Mouse (Mus musculus) cerebellum, adult 11-12 months (tissue): ENCODE data around the gene Trip12.

Source experiments
- DNase-seq: peaks from one replicate; pipeline ENCODE4 v3.0.0; 2022

Gene Trip12

DNA sequence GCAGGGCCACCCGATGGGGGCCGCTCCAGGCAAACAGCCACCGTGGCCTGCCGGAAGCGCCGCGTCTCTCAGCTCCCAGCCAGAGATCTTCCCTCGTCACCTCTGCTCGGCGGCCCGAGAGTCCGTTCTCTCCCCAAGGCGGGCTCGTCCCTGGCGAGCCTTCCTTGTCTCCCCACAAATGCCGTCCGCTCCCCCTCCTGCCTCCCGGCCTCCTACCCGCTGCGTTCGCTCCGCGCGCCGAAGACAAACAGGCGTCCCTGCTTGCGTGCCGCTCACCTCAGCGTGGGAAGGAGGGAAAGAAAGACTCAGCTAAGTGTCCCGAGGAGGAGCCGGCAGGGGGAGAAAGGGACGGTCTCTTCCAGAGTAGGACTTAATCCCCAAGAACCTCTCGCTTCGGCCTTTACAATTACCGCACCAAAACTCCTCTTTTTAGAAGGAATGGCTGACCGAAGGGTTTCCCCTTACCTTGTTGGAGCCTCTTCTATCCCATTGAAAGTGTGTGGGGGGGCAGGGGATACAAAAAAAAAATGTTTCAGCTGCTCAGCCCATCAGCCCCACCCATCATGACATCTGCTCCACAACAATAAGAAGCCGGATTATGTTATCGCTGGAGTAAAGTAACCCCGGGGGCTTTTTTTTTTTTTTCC lies at the start of gene Trip12:
Trip12 (minus strand) TSS at position 499 of the 647 bp plus-strand sequence.
- no peak for DNase-seq

GRCm38 (mm10) chr1:84890005-84890393 lies 49.7 kb upstream of the Trip12 start:
- DNase-seq = no peak

GRCm38 (mm10) chr1:84889330-84890004 lies 49.2 kb upstream of the Trip12 start:
- no peak for DNase-seq

DNA sequence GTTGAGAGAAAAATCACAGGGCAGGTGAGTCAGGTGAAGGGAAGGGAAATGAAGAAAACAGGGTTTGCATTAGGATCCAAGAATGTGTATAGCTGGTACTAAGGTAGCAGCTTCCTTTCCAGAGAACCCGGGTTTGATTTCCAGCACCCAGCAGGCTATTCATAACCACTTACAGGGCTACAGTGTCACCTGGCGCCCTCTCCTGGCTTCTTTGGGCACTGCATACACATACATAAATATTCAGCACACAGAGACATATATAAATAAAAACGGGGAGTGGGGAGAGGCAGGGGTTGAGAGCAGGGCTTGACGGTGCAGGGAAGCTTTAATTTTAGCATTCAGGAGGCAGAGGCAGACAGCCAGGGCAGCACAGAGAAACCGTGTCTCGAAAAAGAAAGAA lies 45.6 kb upstream of the Trip12 start:
- no peak for DNase-seq

DNA sequence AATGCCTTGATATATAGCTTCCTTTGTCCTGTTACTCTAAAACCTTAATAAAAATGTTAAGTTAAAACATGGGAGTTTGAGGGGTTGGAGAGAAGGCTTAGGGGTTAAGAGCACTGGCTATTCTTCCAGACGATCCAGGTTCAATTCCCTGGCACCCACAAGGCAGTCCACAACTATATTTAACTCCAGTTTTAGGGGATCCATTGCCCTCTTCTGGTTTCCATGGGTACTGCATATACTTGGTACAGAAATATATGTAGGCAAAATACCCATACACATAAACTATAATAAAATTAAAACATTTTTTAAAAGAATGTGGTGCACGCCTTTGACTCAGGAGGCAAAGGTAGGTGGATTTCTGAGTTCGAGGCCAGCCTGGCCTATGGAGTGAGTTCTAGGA lies 44.9 kb upstream of the Trip12 start:
- no peak for DNase-seq

- DNase-seq = no peak
These were observed 43.6 kb upstream of the Trip12 start for GRCm38 (mm10) chr1:84883889-84884288.

DNA sequence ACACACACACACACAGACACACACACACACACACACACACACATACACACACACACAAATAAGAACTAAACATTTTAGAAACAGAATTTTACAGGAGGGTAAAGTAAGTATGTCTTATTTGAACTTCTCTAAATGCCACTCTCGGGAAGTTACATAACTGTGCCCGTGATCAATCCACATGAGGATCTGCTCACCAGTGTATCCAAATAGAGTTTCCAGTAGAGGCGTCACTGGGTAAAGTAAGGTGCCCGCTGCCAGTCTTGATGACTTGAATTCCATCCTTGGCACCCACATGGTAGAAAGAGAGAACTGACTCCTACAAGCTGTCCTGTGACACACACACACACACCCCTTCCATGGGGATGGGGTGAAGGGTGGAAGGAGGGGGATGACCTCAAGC lies 42.6 kb upstream of the Trip12 start:
- no peak for DNase-seq

GRCm38 (mm10) chr1:84882066-84882532 lies 41.8 kb upstream of the Trip12 start:
- no peak for DNase-seq

DNA sequence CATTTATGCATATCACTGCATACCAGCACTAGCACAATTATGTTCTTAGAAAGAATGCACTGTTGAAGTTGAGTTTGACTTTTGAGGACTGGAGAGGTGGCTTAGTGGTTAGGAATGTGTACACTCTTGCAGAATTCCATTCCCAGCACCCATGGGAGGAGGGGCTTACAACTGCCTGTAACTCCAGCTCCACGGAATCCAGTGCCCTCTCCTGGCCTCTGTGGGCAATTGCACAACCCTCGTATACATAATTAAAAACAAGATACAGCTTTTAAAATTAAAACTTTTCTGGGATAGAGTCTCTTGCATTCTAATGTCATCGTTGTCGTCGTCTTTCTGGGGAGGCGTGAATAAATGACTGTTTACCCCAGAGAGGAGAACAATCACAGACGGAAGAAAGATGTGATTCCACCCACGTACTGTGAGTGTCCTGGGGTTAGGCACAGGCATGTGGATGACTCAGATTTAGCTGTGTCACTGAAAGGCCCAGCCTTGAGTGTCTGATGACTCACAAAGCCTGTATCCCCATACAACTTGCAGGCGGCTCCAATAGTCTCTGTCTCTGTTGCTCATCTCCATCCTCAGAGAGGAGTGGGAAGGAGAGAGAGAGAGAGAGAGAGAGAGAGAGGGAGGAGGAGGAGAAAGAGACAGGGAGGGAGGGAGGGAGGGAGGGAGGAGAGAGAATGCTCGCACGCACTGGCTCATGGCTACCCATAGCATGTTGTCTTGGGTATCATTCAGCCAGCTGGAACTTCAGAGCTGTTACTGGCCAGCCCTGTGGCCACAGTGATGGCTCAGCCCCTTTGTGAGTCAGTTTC lies 41.1 kb upstream of the Trip12 start:
- DNase-seq = no peak

- no peak for DNase-seq
These were observed 39.3 kb upstream of the Trip12 start for GRCm38 (mm10) chr1:84879571-84880120.

DNA sequence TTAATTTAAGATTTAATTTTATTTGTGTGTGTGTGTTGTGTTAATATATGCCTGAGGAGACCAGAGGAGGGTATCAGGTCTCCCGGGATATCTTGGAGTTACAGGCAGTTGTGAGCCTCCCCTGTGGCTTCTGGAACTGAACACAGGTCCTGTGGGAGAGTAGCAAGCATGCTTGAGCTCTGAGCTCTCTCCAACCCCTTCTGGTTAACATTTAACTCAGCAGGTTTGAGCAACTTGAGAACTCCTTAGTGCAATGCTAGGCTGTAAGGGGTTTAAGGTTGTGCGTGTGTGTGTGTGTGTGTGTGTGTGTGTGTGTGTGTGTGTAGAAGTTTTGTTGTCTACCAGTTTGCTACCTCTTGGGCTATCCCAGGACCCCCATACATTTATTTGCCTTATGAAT lies 37.3 kb upstream of the Trip12 start:
- DNase-seq = no peak

DNA sequence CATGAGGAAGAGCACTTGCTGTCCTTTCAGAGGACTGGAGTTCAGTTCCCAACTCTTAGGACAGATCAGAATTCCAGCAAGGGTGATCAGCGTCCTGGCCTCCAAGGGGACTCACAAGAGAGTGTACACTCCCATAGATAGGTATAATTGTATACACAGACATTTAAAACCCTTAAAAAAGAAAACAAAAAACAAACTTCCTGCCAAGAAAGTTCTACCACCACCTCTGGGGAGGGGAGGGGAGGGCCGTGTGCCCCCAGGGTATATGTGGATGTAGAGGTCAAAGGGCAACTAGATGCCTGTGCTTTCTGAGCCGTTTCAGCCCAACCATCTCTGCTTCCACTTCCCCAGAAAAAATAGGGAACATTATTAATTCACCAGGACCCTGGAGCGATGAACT lies 32.6 kb upstream of the Trip12 start:
- DNase-seq = no peak

DNA sequence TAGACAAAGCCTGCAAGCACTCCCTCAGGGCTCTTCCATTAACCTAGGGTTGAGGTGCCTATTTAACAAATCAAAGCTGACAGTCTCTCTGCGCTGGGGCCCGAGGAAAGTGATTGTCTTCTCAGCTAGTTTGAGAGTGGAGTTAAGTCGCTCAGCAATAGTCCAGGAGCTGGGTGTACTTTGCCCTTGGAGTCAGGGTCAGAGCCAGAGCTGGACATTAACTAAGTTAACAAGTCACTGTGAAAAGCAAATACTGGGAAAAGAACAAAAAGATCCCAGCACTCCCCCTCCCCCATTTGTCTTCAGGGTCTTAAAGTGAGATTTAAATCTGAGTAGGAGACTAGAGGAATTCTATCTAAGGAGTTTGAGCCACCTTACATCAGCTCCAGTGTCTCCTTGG lies 31.8 kb upstream of the Trip12 start:
- DNase-seq = no peak

DNA sequence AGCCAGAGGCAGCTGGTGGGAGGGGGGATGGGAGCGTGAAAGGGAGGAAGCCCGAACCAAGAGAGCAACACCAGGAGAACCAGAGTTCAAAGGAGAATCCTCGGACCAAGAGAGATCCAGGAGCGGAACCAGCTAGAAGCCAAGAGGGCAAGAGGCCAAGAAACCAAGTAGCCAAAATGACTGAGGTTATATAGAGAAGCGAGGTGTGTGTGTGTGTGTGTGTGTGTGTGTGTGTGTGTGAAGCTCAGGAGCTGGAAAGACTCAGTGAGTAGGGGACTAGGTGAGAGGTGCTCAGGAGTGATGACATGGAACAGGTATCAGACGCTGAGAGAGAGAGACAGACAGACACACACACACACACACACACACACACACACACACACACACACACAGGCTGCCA lies 30.8 kb upstream of the Trip12 start:
- DNase-seq = no peak

DNA sequence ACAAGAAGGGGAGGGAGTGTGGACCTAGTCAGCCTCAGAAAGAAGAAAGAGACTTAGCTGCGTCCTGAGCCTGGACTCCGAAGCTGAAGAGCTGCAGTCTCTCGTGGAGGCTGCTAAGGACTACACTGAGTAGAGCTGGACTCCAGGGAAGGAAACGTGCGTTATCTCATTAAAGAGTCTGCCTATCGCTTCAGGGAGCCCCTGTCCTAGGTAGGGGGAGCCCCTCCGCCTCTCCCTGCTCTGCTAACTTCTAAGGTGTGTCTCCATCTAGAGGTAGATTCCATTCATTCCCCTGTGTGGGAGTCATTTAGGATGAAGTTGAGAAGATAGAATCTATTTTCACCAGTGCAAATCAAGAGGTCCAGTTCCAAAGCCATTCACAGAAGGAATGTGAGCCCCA lies 29.2 kb upstream of the Trip12 start:
- DNase-seq = no peak

- no peak for DNase-seq
These were observed 28.5 kb upstream of the Trip12 start for GRCm38 (mm10) chr1:84868841-84869240.

GRCm38 (mm10) chr1:84868311-84868710 lies 28.0 kb upstream of the Trip12 start:
- no peak for DNase-seq

DNA sequence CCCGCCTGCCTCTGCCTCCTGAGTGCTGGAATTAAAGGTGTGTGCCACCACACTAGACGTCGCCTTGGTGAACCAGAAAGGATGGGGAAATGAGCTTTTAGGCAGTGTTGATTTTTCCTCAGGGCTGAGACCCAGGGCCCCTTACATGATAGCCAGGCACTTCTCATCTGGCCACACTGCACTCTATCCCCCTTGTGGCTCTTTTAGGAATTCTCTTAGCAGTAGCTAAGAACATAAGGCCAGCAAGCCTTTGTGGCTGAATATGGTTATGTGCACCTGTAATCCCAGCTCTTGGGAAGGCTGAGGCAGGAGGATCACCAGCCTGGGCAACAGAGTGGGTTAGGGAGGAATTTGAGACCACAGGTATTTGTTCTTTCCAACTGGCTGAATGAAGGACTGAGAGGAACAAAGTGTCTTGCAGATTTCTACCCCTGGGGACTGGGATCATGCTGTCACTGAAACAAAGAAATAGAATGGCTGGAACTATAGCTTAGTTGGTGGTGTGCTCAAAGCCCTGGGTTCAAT lies 26.5 kb upstream of the Trip12 start:
- DNase-seq = no peak

GRCm38 (mm10) chr1:84866231-84866630 lies 25.9 kb upstream of the Trip12 start:
- DNase-seq = no peak

DNA sequence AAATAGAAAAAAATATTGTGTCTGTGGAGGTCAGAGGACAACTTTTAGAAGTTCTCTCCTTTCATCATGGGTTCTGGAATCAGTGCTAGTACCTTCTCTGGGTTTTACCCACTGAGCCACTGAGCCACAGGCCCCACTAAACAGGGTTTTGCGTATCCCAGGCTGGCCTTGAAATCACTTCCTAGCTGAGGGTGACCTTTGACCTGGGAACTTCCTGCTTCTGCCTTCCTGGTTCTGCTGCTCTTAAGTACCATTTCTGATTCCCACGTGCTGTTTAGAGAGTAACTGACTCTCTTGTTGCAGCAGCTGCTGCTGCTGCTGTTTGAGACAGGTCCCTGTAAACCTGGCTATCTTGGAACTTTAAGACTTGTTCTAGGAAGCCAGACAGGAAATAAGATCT lies 24.3 kb upstream of the Trip12 start:
- DNase-seq = no peak

DNA sequence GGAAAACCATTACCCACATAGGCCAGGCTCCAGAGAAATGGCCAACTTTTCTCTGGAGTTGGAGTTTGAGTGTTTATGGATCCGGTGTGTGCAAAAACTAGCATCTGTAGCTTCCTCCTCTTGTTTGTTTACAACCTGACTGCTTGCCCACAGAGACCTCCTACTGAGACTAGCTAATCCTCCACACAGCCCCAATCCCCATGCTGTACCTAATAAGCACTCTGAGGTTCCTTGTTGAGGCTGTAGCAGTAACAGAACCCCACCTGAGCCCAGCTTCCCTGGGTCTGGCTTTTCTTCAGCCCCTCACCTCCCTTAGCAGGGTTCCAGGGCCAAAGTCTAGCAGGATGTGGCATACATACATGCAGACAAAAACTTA lies 20.9 kb upstream of the Trip12 start:
- DNase-seq = no peak

DNA sequence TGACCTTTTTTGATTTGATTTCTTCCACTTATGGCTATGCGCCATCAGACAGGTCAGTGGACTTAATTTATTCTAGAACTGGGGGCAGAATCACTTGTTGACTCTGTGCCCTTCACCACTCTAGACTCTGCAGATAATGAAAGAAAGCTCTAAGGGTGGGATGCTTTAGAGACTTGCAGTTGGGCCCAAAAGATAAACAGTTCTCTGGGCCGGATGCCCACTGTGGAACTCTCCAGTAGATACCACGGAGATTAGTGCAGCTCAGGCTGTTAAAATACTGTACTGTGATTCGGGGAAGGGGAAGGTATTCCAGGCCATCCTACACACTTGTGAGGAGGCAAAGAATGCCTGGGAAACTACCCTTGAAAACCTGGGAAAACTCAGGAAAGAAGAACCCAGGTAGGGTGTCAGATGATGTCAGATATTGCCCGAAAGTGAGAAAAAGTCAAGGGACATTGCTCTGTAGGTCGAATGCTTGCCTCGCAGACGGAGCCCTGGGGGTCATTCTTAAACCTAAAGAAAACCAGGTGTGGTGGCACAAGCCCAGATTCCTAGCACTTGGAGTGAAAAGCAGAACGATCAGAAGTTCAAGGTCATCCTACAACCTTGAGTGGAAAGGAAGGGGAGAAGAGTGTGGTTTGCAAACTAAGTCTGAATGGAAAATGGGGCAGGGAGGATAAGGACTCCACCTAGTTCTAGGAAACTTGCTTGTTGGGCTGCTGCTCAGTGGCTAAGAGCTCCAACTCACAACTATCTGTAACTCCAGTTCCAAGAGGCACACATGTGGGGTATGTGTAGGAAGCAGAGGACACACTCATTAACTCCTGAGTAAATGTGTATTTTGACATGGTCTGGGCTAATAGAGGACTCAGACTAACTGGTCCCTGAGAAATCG lies 20.3 kb upstream of the Trip12 start:
- no peak for DNase-seq
